Mouse (Mus musculus) v-Abl transformed pro-B cells (cell line): Measurements from ENCODE around the gene Lrrc49.

Source experiments
- in situ Hi-C, 2 experiments: fragments of 400-800 bp; cut with MboI; formaldehyde crosslinking; loops; one replicate each; pipeline ENCODE4 v1.15.1; 2025; ENCODE audit not compliant: unreplicated experiment in 2 of 2

The Lrrc49 gene

GRCm38 (mm10) chr9:60604971-60605370 lies 83.0 kb downstream of the Lrrc49 start:
- in situ Hi-C loops, result no loop called here

DNA sequence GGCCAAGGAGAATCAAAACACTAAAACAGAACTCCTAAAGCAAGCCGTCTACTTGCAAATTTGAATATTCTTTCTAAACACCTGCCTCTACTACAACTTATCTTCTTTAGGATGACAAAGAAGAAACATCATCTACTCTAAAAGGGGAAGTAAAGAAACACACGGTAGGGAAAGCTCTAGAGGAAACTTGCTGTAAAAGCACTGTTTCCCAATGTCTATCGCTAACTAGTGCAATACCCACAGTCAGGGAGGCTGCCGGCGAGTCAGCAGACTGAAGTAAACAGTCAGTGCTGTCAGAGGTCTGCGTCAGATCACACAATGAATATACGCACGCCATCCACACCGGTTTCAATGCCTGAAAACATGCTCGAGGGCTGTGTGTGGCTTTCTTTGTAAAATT lies 86.0 kb downstream of the Lrrc49 start:
- in situ Hi-C loops, result no loop called here

- in situ Hi-C loops, result no loop called here
Observed at GRCm38 (mm10) chr9:60600273-60600672, 87.7 kb downstream of the Lrrc49 start.

DNA sequence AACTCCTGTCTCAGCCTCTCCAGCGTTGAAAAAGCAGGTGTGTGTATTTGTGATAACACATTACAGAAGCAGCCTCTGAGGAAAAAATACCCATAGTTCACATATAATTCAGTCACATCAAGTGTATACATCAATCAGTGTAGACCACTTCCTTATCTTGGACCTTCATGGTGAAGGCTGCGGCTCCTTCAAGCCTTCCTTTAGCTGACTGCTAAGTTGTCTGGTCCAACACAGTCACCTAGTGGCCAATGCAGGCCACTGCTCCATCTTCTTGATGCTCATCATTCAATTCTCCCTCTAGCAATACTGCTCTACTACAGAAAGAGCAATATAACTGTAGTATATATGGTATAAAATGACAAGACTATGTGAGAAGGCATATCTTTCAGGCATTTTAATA lies 88.5 kb downstream of the Lrrc49 start:
- in situ Hi-C loops, result no loop called here

DNA sequence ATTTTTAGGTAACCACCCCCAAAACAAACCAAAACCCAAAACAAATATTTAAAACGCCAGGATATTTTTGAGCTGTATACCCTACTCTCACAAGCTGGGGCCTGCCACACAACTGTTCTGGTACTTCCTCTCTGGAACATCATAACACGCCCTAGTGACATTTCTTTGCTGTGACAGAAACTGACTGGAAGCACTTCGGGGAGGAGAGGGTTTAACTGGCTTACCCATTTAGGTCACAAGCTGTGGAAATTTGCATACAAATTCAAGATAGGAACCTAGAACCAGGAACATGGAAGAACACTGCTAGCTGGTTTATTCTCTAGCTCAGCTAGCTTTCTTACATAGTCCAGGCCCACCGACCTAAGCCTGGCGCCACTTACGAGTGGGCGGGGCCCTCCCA lies 92.6 kb downstream of the Lrrc49 start:
- in situ Hi-C loops, result no loop called here

DNA sequence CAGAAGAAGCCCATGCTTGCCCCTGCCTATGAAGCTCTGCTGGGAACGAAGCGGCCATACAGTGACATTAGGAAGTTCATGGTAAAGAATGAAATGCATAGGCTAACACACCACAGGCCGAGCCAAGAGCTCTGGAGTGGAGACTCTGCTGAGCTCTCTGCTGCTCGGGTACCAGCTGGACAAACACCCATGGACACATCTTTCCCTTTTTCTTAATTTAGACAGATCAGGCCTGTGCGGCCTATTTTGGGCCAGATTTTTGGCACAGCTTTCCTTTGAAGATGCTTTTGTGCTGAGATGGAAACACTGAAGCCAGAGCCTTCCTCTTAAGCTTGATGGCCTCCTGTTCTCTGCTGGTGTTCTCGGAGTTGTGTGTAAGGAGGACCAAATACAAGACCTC lies 95.0 kb downstream of the Lrrc49 start:
- in situ Hi-C loops, result no loop called here

GRCm38 (mm10) chr9:60592363-60592762 lies 95.6 kb downstream of the Lrrc49 start:
- in situ Hi-C loops, result no loop called here

- in situ Hi-C loops, result no loop called here
Observed at GRCm38 (mm10) chr9:60590871-60591624, 96.9 kb downstream of the Lrrc49 start.

- in situ Hi-C loops, result no loop called here
Observed at GRCm38 (mm10) chr9:60588914-60589313, 99.0 kb downstream of the Lrrc49 start.

GRCm38 (mm10) chr9:60586920-60587319 lies 101.0 kb downstream of the Lrrc49 start:
- in situ Hi-C loops, result no loop called here

GRCm38 (mm10) chr9:60585206-60585605 lies 102.8 kb downstream of the Lrrc49 start:
- in situ Hi-C loops, result no loop called here

DNA sequence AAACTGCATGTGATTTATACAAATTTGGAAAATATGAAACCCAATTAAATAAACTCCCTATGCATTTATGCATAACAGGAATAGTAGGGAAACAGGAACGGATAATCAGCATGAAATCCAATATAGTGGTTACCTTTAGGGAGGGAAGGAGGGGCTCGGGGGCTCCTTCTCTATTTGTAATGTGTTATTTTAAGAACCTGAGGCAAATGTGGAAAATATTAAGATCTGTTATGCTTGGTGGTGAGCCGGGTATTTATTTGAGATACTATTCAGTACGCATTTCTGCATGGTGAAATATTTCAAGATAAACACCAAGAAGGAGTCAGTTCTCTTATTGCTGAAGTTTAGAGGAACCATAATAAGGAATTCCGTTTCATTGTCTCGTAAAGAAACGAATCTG lies 105.4 kb downstream of the Lrrc49 start:
- in situ Hi-C loops, result no loop called here

GRCm38 (mm10) chr9:60573011-60573410 lies 114.9 kb downstream of the Lrrc49 start:
- in situ Hi-C loops, result no loop called here

DNA sequence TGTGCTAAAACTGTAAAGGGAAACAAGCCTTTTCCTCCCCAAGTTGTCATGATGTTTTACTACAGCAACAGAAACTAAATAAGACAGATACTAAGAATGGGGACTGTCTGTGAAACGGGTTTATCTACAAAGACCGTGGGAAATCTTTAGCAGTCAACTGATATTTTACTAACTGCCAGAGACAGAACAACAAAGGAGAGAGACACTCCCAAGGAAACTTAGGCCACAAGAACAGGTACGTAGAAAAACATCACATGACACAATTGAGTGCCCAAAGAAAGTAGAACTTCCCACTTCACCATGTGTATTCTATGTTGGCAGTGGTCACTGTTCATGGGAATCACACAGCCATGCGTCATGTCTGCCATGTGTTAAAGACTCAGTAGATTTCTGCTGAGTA lies 116.2 kb downstream of the Lrrc49 start:
- in situ Hi-C loops, result no loop called here

GRCm38 (mm10) chr9:60571041-60571440 lies 116.9 kb downstream of the Lrrc49 start:
- in situ Hi-C loops, result no loop called here

- in situ Hi-C loops, result no loop called here
Observed at GRCm38 (mm10) chr9:60569366-60569765, 118.6 kb downstream of the Lrrc49 start.

- in situ Hi-C loops, result no loop called here
Observed at GRCm38 (mm10) chr9:60563809-60564208, 124.1 kb downstream of the Lrrc49 start.

DNA sequence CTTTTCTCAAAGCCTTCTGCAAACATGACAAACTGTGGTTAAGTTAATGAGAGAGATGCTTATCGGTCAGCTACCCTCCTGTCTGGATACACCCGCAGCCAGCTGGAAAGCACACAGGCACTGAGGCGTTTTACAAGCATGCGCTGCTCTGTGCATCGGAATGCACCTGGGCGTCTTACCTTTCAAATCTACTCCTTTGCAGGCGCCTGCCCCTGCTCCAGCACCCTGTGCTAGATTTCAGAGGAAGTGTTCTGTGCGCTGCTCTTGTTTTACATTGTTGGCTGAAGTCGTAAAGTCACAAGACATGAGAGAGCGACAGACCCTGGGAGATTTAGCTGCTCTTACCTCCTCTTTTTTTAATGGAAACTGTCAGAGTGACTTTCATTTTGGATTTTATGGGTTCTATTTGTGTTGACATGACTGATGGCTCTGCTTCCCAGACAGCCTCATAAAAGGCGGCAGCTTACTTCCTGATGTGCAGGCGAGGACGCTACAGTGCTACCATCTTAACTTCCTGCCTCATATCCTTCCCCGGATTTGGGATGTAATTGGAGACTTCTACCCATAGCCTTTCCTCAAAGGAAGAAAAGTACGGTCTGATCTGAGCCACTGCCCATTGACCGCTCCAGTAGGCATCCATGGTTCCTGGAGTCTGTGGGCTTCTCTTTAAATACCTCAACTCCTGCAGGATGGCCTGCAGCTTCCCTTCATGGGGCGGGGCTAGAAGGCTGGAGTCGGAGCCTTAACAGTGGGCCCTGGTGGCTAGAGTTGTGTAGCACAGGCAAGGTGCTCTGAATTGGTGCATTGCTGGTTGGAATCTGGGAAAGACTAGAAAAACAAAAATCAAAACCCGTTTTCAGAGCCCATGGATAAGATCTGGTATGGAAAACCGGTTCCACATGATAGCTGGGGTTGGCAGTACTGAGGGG lies 125.3 kb downstream of the Lrrc49 start:
- in situ Hi-C loops, result no loop called here

DNA sequence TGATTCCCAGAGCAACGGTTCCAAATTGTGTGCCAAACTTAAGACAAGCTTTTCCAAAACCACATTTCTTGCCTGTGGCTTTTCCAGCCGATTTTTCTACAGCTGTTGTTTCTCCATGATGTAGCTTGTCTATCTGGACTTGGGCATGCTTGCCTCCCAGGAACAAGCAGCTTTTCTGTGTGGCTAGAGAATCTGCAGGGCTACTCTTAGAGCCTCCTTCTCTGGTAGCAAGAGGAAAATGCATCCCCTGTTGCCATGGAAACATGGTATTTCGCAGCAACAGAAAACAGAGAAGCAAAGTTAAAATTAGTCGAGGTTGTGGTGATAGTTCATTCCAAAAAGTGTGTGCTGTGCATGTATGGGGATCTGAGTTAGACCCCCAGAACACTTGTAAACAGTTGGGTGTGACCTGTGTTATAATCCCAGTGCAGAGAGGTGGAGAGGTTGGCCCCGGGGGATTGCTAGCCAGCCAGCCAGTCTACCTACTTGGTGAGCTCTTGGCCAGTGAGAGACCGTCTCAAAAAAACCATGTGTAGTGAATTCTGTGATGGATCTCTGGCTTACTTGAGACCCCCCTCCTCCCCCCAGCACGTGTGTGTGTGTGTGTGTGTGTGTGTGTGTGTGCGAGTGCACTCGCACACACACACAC lies 126.2 kb downstream of the Lrrc49 start:
- in situ Hi-C loops, result no loop called here

- in situ Hi-C loops, result no loop called here
Observed at GRCm38 (mm10) chr9:60558507-60558906, 129.5 kb downstream of the Lrrc49 start.

GRCm38 (mm10) chr9:60551238-60551637 lies 136.7 kb downstream of the Lrrc49 start:
- in situ Hi-C loops, result no loop called here
